Comparison of ENCODE assay signal across 8 mouse cellular contexts in the genomic region with DNA sequence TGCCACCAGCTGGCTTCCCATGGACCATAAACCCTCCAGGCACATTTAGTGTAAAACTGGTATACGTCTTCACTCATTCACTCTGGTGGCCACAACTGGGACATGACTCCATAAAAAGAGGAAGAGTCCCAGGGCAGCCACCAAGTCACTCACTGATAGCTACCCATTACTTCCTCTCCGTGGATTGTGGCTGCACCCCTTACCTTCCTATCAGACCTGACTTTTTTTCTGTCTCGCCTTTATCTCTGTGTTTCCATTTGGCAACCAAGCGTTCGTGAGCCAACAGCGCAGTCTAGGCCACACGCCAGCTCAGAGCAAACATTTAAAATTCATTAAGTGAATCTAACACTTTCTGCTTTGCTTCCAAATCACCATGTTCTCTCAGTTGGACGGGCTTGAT. TPM values are rescaled to one million over a fixed set of nuclear protein-coding genes. Genes with fewer than 3 reads are reported as not detected.
DNase-seq lines count a peak whose midpoint lies in the region; TF ChIP-seq lines count a peak whose summit lies in the region.

No protein-coding gene starts in this region.

- TF ChIP-seq POLR2A in brain, embryonic 14.5 days (IDR thresholded peaks at IDR 0.05; ENCODE audit: borderline replicate concordance, extremely low read depth, insufficient read depth, insufficient read length, poor library complexity, severe bottlenecking) = no peak

- peak; percentile 42 to 44 for DNase-seq in heart, adult 18-20 months
- no peak for DNase-seq in heart, postnatal 25 days (ENCODE audit: low spot score)
- DNase-seq in brain, embryonic 14.5 days (ENCODE audit: low read depth) = peak; percentile 56
- DNase-seq in liver = peak; percentile 23
- DNase-seq in monocyte, adult 2 months (ENCODE audit: low read depth in 1 of 2, low spot score in 2 of 2) = peak; percentile 23 to 33
- DNase-seq in thymus, postnatal 4 days = no peak
- no peak for DNase-seq in urinary bladder, adult 2 months (ENCODE audit: low spot score)
- no peak for DNase-seq in gastrocnemius, adult 8-10 months (ENCODE audit: low spot score in 2 of 2)

- TF ChIP-seq CTCF in brain, embryonic 14.5 days (IDR thresholded peaks at IDR 0.05; ENCODE audit: borderline replicate concordance, extremely low read depth, insufficient read depth, insufficient read length) = no peak

- intact Hi-C loops in heart, postnatal 25 days (cut with DNase I) = no loop called here

RNA-seq across cellular contexts. Expression of a gene that starts 53.9 kb away (rescaled TPM):
- 10 to 100 TPM; 29.2 to 30.6 TPM for total RNA-seq in heart, adult 18-20 months (2021)
- total RNA-seq in heart, postnatal 25 days (2021) = 10 to 100 TPM; 30.8 to 34.6 TPM
- 11.0 and 13.9 TPM in 2 replicates for polyA plus RNA-seq in brain, embryonic 14.5 days (2012; rRNA removed)
- 59.8 and 70.6 TPM in 2 replicates for polyA plus RNA-seq in urinary bladder, adult 2 months (2012; rRNA removed)
- total RNA-seq in gastrocnemius, adult 8-10 months (2022) = 10 to 100 TPM; 14.7 to 21.4 (median 18.0) TPM

Comparison
In these comparisons a context has a peak if more than half of its experiments do, and no peak if none do; other contexts are left out.
1. DNase-seq: peak in heart, adult 18-20 months (2 of 2), brain, embryonic 14.5 days (single experiment), liver (single experiment) and monocyte, adult 2 months (2 of 2); none in heart, postnatal 25 days (single experiment), thymus, postnatal 4 days (single experiment), urinary bladder, adult 2 months (single experiment) and gastrocnemius, adult 8-10 months (0 of 2).